Mouse (Mus musculus): Measurements from ENCODE around the gene Pip5kl1. TPM values are rescaled to one million over a fixed set of nuclear protein-coding genes. Genes with fewer than 3 reads are reported as not detected.
A peak's percentile ranks its signal among the peaks of the same experiment; 100 is the strongest.

Pip5kl1 gene
- total and polyA plus RNA-seq, 3 experiments, result 0.13 to 0.71 TPM; not detected in 1

- H3K9me3 ChIP-seq (replicated peaks), result no peaks in the 10 kb centered on the region
- TF ChIP-seq TAL1 (conservative IDR thresholded peaks at IDR 0.05; ENCODE audit: low read depth, low read length), result no peak
- TF ChIP-seq CTCF (IDR thresholded peaks at IDR 0.05; ENCODE audit: low read depth, low read length), result no peak
- TF ChIP-seq GATA2 (IDR thresholded peaks at IDR 0.05; ENCODE audit: borderline replicate concordance, low read depth, low read length), result no peak
- no peak for TF ChIP-seq GATA1 (IDR thresholded peaks at IDR 0.05; ENCODE audit: borderline replicate concordance, low read length)
- no peak for TF ChIP-seq POLR2AphosphoS5 (IDR thresholded peaks at IDR 0.05; ENCODE audit: insufficient replicate concordance, low read depth, low read length)
- ATAC-seq (ENCODE audit: extremely low read depth, insufficient number of reproducible peaks, low FRiP score, poor library complexity, severe bottlenecking) (no peak), DNase-seq (ENCODE audit: low spot score) (no peak)
- H3K4me1 ChIP-seq (ENCODE audit: insufficient read depth, low read depth, low read length), result peaks cover 73% of the 10 kb centered on the region
- H3K36me3 ChIP-seq (replicated peaks), result peaks cover 36% of the 10 kb centered on the region
- peak overlapping the region; percentile 63 for H3K4me3 ChIP-seq (ENCODE audit: low read depth, low read length)
- H3K27me3 ChIP-seq (ENCODE audit: insufficient read depth, low read length), result peaks cover 27% of the 10 kb centered on the region; the same call in 1 of the 2 replicates
Observed at GRCm38 (mm10) chr2:32537360-32537905, 37.2 kb upstream of the Pip5kl1 start.

- TF ChIP-seq GATA2 (IDR thresholded peaks at IDR 0.05; ENCODE audit: borderline replicate concordance, low read depth, low read length) (no peak), TAL1 (conservative IDR thresholded peaks at IDR 0.05; ENCODE audit: low read depth, low read length) (no peak), POLR2AphosphoS5 (IDR thresholded peaks at IDR 0.05; ENCODE audit: insufficient replicate concordance, low read depth, low read length) (no peak), GATA1 (IDR thresholded peaks at IDR 0.05; ENCODE audit: borderline replicate concordance, low read length) (no peak), CTCF (IDR thresholded peaks at IDR 0.05; ENCODE audit: low read depth, low read length) (no peak)
- Histone ChIP-seq H3K4me1 (ENCODE audit: insufficient read depth, low read depth, low read length) (peaks cover 75% of the 10 kb centered on the region), H3K27me3 (ENCODE audit: insufficient read depth, low read length) (peaks cover 27% of the 10 kb centered on the region; the same call in 1 of the 2 replicates), H3K4me3 (ENCODE audit: low read depth, low read length) (no peak overlapping the region), H3K36me3 (replicated peaks) (peaks cover 40% of the 10 kb centered on the region), H3K9me3 (replicated peaks) (no peaks in the 10 kb centered on the region)
- no peak for DNase-seq (ENCODE audit: low spot score)
- no peak for ATAC-seq (ENCODE audit: extremely low read depth, insufficient number of reproducible peaks, low FRiP score, poor library complexity, severe bottlenecking)
Observed at GRCm38 (mm10) chr2:32537941-32538340, 36.7 kb upstream of the Pip5kl1 start.

DNA sequence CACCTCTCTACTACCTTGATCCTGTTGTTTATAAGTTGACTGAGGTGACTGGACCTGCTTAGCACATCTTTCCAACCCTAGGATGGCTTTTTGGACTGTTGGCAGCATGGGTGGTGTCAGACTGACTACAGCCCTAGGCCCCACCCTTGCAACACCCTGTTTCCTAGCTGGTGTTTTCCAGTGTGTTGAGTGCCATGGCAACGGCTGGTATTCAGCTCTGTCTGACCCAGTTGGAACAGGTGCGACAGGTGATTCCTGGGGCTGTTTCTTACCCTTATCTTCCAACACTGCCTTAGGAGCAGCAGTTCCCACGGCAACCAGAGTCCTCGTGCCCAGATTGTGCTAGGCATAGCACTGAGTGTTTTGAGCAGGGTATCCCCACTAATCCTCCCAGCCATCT is 36.1 kb upstream of the Pip5kl1 start:
- Histone ChIP-seq H3K4me1 (ENCODE audit: insufficient read depth, low read depth, low read length) (peaks cover 74% of the 10 kb centered on the region), H3K4me3 (ENCODE audit: low read depth, low read length) (no peak overlapping the region), H3K36me3 (replicated peaks) (peaks cover 45% of the 10 kb centered on the region), H3K27me3 (ENCODE audit: insufficient read depth, low read length) (peaks cover 27% of the 10 kb centered on the region; the same call in 1 of the 2 replicates), H3K9me3 (replicated peaks) (no peaks in the 10 kb centered on the region)
- TF ChIP-seq TAL1 (conservative IDR thresholded peaks at IDR 0.05; ENCODE audit: low read depth, low read length) (no peak), POLR2AphosphoS5 (IDR thresholded peaks at IDR 0.05; ENCODE audit: insufficient replicate concordance, low read depth, low read length) (no peak), CTCF (IDR thresholded peaks at IDR 0.05; ENCODE audit: low read depth, low read length) (no peak), GATA2 (IDR thresholded peaks at IDR 0.05; ENCODE audit: borderline replicate concordance, low read depth, low read length) (no peak), GATA1 (IDR thresholded peaks at IDR 0.05; ENCODE audit: borderline replicate concordance, low read length) (no peak)
- ATAC-seq (ENCODE audit: extremely low read depth, insufficient number of reproducible peaks, low FRiP score, poor library complexity, severe bottlenecking) (no peak), DNase-seq (ENCODE audit: low spot score) (no peak)

DNA sequence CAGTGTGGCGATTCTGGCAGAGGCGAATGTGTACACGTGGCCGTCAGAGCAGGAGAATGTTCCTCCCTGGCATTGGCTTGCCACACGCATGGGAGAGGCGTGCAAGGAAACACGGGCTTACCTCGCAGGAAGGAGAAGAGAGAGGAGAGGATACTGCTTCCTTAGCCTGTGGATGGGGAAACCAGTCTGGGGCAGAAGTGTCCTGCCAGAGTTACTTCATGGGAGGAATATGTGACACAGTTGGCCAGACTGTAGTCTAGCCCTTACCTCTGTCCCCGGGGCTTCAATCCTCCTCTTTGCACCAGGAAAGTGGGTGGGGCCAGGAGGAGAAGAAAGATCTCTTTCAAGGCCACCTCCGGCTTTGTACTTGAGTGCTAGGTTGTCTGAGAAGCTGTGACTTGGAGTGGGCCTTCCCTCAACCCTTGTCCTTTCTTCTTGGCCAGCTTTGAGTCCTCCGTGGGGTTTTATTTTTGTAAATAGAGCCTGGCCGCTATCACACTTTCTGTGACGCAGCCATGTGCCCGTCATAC is 35.1 kb upstream of the Pip5kl1 start:
- H3K27me3 ChIP-seq (ENCODE audit: insufficient read depth, low read length), result peaks cover 27% of the 10 kb centered on the region; the same call in 1 of the 2 replicates
- H3K4me3 ChIP-seq (ENCODE audit: low read depth, low read length), result no peak overlapping the region
- peaks cover 51% of the 10 kb centered on the region for H3K36me3 ChIP-seq (replicated peaks)
- ATAC-seq (ENCODE audit: extremely low read depth, insufficient number of reproducible peaks, low FRiP score, poor library complexity, severe bottlenecking) (no peak), DNase-seq (ENCODE audit: low spot score) (no peak)
- H3K9me3 ChIP-seq (replicated peaks), result no peaks in the 10 kb centered on the region
- TF ChIP-seq TAL1 (conservative IDR thresholded peaks at IDR 0.05; ENCODE audit: low read depth, low read length), result no peak
- no peak for TF ChIP-seq CTCF (IDR thresholded peaks at IDR 0.05; ENCODE audit: low read depth, low read length)
- no peak for TF ChIP-seq GATA2 (IDR thresholded peaks at IDR 0.05; ENCODE audit: borderline replicate concordance, low read depth, low read length)
- no peak for TF ChIP-seq POLR2AphosphoS5 (IDR thresholded peaks at IDR 0.05; ENCODE audit: insufficient replicate concordance, low read depth, low read length)
- TF ChIP-seq GATA1 (IDR thresholded peaks at IDR 0.05; ENCODE audit: borderline replicate concordance, low read length), result no peak
- H3K4me1 ChIP-seq (ENCODE audit: insufficient read depth, low read depth, low read length), result peaks cover 64% of the 10 kb centered on the region

- no peak for ATAC-seq (ENCODE audit: extremely low read depth, insufficient number of reproducible peaks, low FRiP score, poor library complexity, severe bottlenecking)
- TF ChIP-seq POLR2AphosphoS5 (IDR thresholded peaks at IDR 0.05; ENCODE audit: insufficient replicate concordance, low read depth, low read length) (no peak), GATA2 (IDR thresholded peaks at IDR 0.05; ENCODE audit: borderline replicate concordance, low read depth, low read length) (no peak), GATA1 (IDR thresholded peaks at IDR 0.05; ENCODE audit: borderline replicate concordance, low read length) (no peak), CTCF (IDR thresholded peaks at IDR 0.05; ENCODE audit: low read depth, low read length) (no peak), TAL1 (conservative IDR thresholded peaks at IDR 0.05; ENCODE audit: low read depth, low read length) (no peak)
- no peak for DNase-seq (ENCODE audit: low spot score)
- Histone ChIP-seq H3K4me1 (ENCODE audit: insufficient read depth, low read depth, low read length) (peaks cover 49% of the 10 kb centered on the region), H3K27me3 (ENCODE audit: insufficient read depth, low read length) (peaks cover 19% of the 10 kb centered on the region; the same call in 1 of the 2 replicates), H3K36me3 (replicated peaks) (peaks cover 68% of the 10 kb centered on the region), H3K4me3 (ENCODE audit: low read depth, low read length) (no peak overlapping the region), H3K9me3 (replicated peaks) (no peaks in the 10 kb centered on the region)
Observed at GRCm38 (mm10) chr2:32541333-32541908, 33.2 kb upstream of the Pip5kl1 start.

- ATAC-seq (ENCODE audit: extremely low read depth, insufficient number of reproducible peaks, low FRiP score, poor library complexity, severe bottlenecking) (no peak), DNase-seq (ENCODE audit: low spot score) (no peak)
- Histone ChIP-seq H3K4me1 (ENCODE audit: insufficient read depth, low read depth, low read length) (peaks cover 42% of the 10 kb centered on the region), H3K27me3 (ENCODE audit: insufficient read depth, low read length) (peaks cover 15% of the 10 kb centered on the region; the same call in 1 of the 2 replicates), H3K4me3 (ENCODE audit: low read depth, low read length) (no peak overlapping the region), H3K9me3 (replicated peaks) (no peaks in the 10 kb centered on the region), H3K36me3 (replicated peaks) (peaks cover 74% of the 10 kb centered on the region)
- no peak for TF ChIP-seq CTCF (IDR thresholded peaks at IDR 0.05; ENCODE audit: low read depth, low read length)
- no peak for TF ChIP-seq TAL1 (conservative IDR thresholded peaks at IDR 0.05; ENCODE audit: low read depth, low read length)
- TF ChIP-seq GATA2 (IDR thresholded peaks at IDR 0.05; ENCODE audit: borderline replicate concordance, low read depth, low read length), result no peak
- no peak for TF ChIP-seq GATA1 (IDR thresholded peaks at IDR 0.05; ENCODE audit: borderline replicate concordance, low read length)
- no peak for TF ChIP-seq POLR2AphosphoS5 (IDR thresholded peaks at IDR 0.05; ENCODE audit: insufficient replicate concordance, low read depth, low read length)
Observed at GRCm38 (mm10) chr2:32541986-32542573, 32.5 kb upstream of the Pip5kl1 start.
